Mouse (Mus musculus) E14TG2a.4 (cell line): ENCODE measurements around the gene Kcna10.

Experiments used
- CTCF ChIP-seq: conservative IDR thresholded peaks from 2 replicates; pipeline ENCODE4 v1.5.1; 2014; ENCODE audit warnings: low read length
- NANOG ChIP-seq: IDR thresholded peaks from 2 replicates; pipeline ENCODE4 v1.6.1; 2014; ENCODE audit warnings: borderline replicate concordance, low read length, mixed read lengths

DNA sequence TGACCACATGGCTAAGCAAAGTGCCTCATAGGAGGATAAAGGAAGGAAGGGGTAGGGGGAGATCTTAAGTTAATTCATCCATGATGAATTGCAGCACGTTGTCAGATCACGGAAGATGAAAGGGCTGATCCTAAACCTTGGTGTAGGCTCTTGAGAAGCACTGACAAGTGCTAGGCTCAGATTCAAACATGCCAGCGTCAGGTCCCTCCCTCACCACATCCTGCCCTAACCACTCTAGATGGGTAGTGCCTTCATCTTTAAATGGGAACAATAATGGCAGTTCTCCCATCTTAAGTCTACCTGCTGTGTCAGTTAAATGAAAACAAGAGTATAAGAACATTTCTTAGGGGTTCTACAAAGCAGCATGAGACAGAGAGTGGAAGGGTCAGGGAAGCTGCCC, 2.7 kb downstream of the Kcna10 start:
- TF ChIP-seq CTCF (no peak), NANOG (no peak)
